Mouse (Mus musculus) gastrocnemius, postnatal 25 days (tissue): ENCODE measurements around the gene Mip. TPM values are rescaled to one million over a fixed set of nuclear protein-coding genes. Genes with fewer than 3 reads are reported as not detected.
"Not testable (repeated sequence)": the region's sequence is repeated elsewhere in the genome, so short reads cannot be mapped to it uniquely, and the experiment has no call there.

Source experiments
- DNase-seq: peaks from one replicate; pipeline ENCODE4 v3.0.0; 2022
- total RNA-seq, 2 experiments: library from RNA; stranded (reverse); gene quantifications; 1 replicate in 1 of 2; 2 replicates in 1 of 2; pipeline ENCODE4 v1.2.3; 2021

Gene Mip
- total RNA-seq, 2 experiments from 2014 or later, result 0.13 TPM; not detected in 1

GRCm38 (mm10) chr10:128247020-128247732, 21.5 kb downstream of the Mip start:
- DNase-seq, result peak; percentile 55

- no peak for DNase-seq
Observed at GRCm38 (mm10) chr10:128250565-128250964, 24.9 kb downstream of the Mip start.

DNA sequence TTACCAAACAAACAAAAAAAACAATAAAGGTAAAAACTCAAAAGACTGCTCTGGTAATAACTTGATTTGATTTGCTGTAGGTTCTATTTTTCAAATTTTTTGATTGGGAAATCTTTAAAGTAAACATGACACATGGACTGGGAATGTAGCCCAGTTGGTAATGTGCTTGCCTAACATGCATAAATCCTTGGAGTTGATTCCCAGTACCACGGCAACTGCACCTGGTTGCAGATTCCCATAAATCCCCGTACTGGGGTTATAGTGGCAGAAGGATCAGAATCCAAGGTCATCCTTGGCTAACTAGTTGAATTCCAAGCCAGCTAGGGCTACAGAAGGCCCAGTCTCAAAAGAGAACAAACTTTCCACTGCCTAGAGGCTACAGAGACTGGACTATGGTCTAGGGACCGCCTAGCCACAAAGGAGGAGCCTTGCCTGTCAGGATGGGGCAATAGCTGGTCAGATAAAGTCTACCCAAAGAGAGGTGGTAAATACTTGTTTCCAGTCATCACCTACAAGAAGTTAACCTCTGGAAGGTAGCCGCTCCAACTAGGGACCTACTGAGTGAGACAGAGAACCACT, 28.1 kb downstream of the Mip start, which contains the start of gene Apon:
Apon (plus strand) TSS at position 420 of the 579 bp plus-strand sequence.
- DNase-seq, result no peak

DNA sequence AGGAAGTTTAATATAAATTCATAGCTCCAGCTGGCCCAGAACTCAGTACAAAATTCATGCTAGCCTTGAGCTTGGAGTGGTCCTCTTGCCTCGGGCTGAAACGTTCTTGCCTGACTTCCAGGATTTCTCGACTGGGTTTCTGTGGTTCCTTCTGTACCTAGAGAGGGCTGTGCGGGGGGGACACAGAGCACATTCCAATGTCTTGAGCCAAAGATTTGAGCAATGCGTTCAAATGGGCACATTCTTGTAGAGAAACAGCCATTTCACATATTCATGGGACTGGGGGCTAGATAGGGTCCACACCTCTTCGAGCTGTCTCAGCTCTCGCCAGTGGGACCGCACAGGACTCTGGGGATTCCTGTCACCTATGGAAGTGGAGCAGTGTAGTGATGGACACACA, 30.3 kb downstream of the Mip start:
- DNase-seq, result no peak

DNA sequence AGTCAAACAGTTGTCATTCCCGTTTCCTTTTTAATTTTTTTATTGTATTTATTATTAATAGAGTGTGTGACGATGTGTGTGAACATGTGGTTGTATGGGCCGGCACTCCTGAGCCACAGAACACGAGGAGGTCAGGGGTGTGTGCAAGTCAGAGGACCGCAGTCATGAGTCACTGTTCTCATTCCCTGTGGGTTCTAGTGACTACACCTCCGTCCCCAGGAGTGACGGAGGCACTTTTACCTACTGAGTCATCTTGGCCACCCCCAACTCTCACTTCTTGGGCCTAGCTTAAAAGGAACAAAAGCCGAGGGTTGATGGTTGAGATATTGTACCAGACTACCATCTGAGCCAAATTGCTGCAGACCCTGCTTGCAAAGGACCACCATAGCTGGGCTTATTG, 30.7 kb downstream of the Mip start:
- DNase-seq, result no peak

- no peak for DNase-seq
Observed at GRCm38 (mm10) chr10:128258953-128259352, 33.3 kb downstream of the Mip start.

DNA sequence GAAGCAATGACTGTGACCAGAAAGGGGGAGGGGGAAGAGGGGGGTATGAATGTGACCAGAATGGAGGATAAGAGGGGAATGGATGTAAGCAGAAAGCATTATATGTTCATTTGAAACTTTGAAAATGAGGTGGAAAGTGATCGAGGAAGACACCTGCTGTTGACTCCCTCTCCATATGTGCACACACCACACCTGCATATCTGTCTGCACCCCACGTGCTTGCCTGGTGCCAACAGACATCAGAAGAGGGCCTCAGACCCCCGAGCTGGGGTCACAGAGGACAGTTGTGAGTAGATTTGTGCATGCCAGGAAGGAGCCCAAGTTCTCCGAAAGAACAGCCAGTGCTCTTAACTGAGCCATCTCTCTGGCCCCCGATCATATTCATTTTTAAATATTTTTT, 34.3 kb downstream of the Mip start:
- DNase-seq, result no peak

DNA sequence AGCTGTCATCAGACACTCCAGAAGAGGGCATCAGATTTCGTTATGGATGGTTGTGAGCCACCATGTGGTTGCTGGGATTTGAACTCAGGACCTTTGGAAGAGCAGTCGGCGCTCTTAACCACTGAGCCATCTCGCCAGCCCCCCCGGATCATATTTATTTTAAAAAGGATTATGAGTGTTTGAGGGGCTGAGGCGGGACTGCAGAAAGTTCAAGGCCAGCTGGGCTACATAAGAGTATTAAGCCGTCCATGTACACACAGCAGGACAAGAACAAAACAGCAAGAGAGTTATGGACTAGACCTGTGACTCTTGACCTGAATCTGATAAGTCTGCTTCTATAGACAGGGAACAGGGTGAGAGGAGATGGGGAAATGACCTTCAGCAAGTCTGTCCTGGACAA, 34.7 kb downstream of the Mip start:
- not testable (repeated sequence) for DNase-seq

DNA sequence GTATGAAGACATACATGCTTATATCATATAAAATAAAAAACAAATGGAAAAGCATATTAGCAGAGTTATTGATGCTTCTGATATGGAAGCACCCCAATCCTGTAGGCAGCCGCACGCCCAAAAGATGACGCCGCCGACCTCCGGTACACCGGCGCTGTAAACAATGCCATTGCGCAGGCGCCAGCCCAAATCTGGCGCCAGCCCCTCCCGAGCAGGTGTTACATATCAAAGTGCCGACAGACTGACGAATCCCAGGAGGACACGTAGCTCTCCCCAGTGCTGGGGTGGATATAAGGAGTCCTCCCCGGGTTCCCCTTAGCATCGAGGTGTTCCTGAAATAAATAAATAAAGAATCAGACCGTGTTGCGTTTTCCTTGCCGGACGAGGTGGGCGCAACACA, 36.7 kb downstream of the Mip start:
- DNase-seq, result no peak

DNA sequence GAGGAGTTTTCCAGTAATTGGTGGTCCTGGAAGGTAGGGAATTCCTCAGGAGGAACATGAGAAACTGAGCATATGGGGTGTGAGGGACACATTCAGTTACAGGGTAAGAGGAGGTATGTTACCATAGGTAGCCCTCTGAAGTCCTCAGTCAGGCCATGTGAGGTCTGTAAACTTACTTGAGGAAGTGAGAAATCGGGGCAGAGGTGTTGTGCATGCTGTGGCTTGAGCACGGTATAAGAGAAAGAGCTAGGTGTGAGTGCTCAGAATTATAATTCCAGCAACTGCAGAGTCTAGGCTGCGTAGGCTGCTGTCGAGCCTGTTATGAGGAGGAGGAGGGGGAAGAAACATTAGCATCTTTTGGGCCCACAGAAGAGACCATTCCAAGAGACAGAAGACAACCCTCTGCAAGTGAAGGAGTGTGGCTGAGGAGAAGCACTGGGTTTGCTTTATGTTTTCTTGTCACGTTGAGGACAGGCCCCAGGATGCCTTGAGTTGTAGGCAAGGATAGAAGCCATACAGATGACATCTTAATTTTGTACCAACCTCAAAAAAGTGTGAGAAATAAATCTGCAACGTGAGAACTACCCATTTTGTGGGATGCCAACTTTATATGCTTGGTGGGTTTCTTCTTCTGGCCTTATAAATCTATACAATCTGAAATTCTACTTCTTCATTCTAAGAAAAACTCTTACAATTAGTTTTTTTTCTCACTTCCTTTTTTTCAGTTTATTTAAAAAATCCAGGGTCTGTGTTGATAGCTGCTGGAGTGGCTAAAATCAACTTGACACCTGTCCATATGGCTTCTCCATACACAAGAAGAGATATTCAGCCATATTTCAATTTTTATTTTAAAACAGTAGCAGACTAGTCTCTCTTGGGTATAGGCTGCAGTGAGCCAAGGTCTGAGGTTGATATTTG, 38.0 kb downstream of the Mip start:
- DNase-seq, result no peak

DNA sequence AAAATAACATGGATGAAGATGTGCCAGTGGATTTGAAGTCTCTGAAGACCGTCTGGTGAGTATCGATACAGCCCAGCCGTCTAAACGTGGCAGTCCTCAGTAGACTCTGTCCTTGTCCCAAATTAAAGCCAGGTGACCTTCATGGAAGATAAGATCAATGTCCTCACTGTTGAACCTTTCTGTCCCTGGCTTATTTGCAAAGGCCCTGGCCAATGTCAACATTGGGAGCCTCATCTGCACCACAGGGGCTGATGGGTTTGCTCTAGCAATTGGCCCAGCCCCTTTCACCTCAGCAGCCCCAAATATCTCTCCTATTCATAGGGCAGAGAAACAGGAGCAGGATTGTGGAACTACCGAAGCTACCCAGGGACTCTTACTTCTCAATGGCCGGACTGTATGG, 42.7 kb downstream of the Mip start, which contains the start of gene Apof:
Apof (plus strand) TSS at position 301 of the 400 bp plus-strand sequence.
- DNase-seq, result no peak

GRCm38 (mm10) chr10:128269206-128269910, 43.7 kb downstream of the Mip start:
- DNase-seq, result no peak

- peak; percentile 98 for DNase-seq
Observed at GRCm38 (mm10) chr10:128270287-128270841, 44.7 kb downstream of the Mip start, which contains the start of gene Stat2. Gene Stat2, plus strand, starts transcription at chr10:128270559.

GRCm38 (mm10) chr10:128270866-128271265, 45.2 kb downstream of the Mip start:
- no peak for DNase-seq

DNA sequence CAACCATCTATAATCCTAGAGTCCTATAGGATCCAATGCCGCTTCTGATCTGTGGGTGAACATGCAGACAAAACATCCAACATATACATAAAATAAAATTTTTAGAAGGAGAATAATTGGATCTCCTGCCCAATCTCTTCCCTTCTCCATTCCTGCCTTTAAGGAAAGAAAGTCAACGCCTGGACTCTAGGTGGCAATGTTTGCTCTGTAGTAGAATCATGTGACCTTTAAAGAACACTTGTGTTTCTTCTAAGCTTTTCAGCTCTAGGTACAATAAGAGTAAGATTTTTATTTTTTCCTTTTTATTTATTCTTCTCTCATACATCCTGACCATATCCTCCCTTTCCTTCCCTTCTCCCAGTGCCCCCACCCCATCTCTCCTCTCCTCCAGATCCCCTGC, 46.2 kb downstream of the Mip start:
- no peak for DNase-seq

- DNase-seq, result not testable (repeated sequence)
Observed at GRCm38 (mm10) chr10:128272819-128273439, 47.3 kb downstream of the Mip start.

DNA sequence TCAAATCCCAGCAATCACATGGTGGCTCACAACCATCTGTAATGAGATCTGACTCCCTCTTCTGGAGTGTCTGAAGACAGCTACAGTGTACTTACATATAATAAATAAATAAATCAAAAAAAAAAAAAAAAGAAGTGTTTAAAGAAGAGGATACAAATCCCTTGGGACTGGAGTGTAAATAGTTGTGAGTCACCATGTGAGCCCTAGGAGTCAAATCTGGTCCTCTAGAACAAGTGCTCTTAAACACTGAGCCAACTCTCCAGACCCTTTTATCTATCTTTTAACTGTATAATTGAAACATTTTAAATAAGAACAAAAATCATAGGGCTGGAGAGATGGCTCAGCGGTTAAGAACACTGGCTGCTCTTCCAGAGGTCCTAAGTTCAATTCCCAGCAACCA, 49.7 kb downstream of the Mip start:
- not testable (repeated sequence) for DNase-seq

- no peak for DNase-seq
Observed at GRCm38 (mm10) chr10:128278158-128278557, 52.5 kb downstream of the Mip start.

DNA sequence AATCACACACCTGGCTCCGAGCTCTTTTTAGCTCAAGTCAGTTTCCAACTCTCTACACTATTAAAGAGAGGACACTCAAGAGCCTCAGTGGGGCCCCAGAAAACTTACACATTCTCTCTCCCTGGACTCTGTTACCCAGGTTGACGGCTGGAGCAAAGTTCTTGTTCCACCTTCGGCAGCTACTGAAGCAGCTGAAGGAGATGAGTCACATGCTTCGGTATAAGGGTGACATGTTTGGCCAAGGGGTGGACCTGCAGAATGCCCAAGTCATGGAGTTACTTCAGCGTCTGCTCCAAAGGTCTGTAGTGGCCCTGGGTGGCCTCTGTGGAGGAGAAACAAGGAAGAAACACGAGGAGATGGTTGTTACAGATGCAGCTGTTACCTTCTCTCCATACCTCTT, 55.3 kb downstream of the Mip start:
- DNase-seq, result no peak
